Mouse (Mus musculus) midbrain, embryonic 10.5 days (tissue): ENCODE measurements around the gene Rapgef4. TPM values are rescaled to one million over a fixed set of nuclear protein-coding genes. Genes with fewer than 3 reads are reported as not detected.
"Not testable (repeated sequence)": the region's sequence is repeated elsewhere in the genome, so short reads cannot be mapped to it uniquely, and the experiment has no call there.

ENCODE experiments used
- DNase-seq: peaks from one replicate; pipeline ENCODE4 v3.0.0-alpha.2; 2017; ENCODE audit warnings: low spot score
- H3K27ac ChIP-seq: fragments of 300-500 bp; sonication (generic); replicated peaks from 2 replicates; pipeline ENCODE4 v1.5.1; 2016; ENCODE audit warnings: mild to moderate bottlenecking
- H3K27me3 ChIP-seq: fragments of 300-500 bp; sonication (generic); 2 replicates; pipeline ENCODE4 v1.6.1; 2016; ENCODE audit warnings: low read depth, mild to moderate bottlenecking; ENCODE audit not compliant: poor library complexity, severe bottlenecking
- H3K36me3 ChIP-seq: fragments of 300-500 bp; sonication (generic); 2 replicates; pipeline ENCODE4 v1.6.1; 2016; ENCODE audit warnings: mild to moderate bottlenecking, moderate library complexity
- H3K4me1 ChIP-seq: fragments of 300-500 bp; sonication (generic); 2 replicates; pipeline ENCODE4 v1.6.1; 2016
- H3K4me3 ChIP-seq: fragments of 300-500 bp; sonication (generic); 2 replicates; pipeline ENCODE4 v1.5.1; 2016; ENCODE audit warnings: mild to moderate bottlenecking, moderate library complexity
- H3K9me3 ChIP-seq: fragments of 300-500 bp; sonication (generic); replicated peaks from 2 replicates; pipeline ENCODE4 v1.6.1; 2016; ENCODE audit warnings: mild to moderate bottlenecking
- WGBS: fragments of 180-500 bp; shearing (Covaris S2); methylation state at CpG from one replicate; pipeline ENCODE4 v1.1.7; 2016; 5-methylcytosine and 5-hydroxymethylcytosine counted together
- polyA plus RNA-seq: library from polyadenylated mRNA; unstranded; fragments of >200 nt; fragmentation: Nextera tagmentation; extraction: Ambion mirVana; gene quantifications from 2 replicates; pipeline ENCODE4 v1.2.1, GENCODE M21; 2016

The Rapgef4 gene
- polyA plus RNA-seq, 1 experiment from 2014 or later: 2.9 TPM

DNA sequence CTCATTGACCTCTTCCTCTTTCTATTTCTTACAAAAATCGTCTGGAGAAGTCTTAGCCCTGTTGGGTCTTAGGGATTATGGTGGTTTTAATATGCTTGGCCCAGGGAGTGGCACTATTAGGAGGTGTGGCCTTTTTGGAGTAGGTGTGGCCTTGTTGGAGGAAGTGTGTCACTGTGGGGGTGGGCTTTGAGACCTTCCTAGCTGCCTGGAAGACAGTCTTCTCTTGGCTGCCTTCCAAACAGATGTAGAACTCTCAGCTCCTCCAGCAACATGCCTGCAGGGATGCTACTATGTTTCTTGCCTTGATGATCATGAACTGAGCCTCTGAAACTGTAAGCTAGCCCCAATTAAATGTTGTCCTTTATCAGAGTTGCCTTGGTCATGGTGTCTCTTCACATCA lies 92.1 kb downstream of the Rapgef4 start:
- not testable (repeated sequence) for H3K4me1 ChIP-seq, H3K36me3 ChIP-seq, H3K27ac ChIP-seq, H3K27me3 ChIP-seq, H3K9me3 ChIP-seq, H3K4me3 ChIP-seq, DNase-seq
- 63% methylated on average over 1 of the region's 1 CpGs for WGBS

DNA sequence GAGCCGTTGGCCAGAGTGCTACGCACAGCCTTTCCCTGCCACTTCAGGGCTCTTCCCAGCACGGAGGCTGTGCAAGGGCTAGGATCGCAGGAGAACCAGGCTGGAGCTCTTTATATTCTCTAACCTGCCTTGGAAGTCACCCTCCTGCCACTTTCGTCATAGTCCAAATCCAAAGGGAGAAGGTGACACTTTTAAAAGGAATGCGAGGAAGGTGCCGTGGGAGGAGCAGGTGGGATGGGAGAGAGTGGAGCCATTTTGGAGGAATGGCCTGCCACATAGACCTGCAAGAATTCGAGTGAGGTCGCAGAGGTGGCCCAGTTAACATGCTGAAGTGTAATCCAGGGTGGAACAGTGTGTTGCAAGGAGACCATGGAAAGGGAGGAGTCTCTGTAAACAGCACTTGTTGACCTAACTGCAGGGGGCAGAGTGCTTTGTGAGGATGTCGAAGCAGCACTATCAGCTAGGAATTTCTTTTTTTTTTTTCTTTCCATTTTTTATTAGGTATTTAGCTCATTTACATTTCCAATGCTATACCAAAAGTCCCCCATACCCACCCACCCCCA lies 94.0 kb downstream of the Rapgef4 start:
- 82% methylated on average over 10 of the region's 10 CpGs for WGBS

DNA sequence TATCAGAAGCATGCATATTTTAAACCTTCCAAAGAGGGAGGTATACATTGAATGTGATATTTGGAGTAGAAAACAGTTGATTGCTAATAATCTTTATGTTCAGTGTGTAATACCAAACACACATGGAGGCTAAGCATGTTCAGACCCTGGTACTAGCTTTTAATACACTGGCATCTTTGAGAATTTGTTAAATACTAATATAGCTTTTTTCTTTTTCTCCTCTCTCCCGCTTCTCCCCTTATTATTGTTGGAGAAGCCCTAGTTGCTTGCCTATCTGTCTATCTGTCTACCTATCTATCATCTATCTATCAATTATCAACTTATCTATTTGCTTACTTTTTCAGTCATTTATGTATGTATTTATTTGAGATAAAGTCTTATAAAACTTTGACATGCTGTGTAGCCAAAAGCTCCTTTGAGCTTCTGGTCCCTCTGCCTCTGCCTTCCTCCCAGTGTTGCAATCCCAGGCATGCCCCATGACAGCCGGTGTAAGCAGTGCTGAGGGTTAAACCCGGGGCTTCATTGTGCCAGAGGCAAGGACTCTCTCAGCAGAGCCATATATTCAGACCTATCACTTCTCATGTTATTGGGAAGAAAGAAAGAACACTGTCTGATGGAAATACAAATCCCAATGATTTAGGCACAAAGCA lies 96.6 kb downstream of the Rapgef4 start:
- Histone ChIP-seq H3K36me3 (no peaks in the 10 kb centered on the region), H3K27ac (no peak overlapping the region), H3K4me1 (no peaks in the 10 kb centered on the region), H3K27me3 (no peaks in the 10 kb centered on the region), H3K4me3 (no peak overlapping the region), H3K9me3 (no peaks in the 10 kb centered on the region)
- DNase-seq: no peak
- WGBS: 86% methylated on average over 3 of the region's 3 CpGs

More for the DNA sequence above, 94.0 kb downstream of the Rapgef4 start:
- H3K4me3 ChIP-seq: no peak overlapping the region
- H3K27me3 ChIP-seq: no peaks in the 10 kb centered on the region
- no peak for DNase-seq
- H3K4me1 ChIP-seq: no peaks in the 10 kb centered on the region
- H3K36me3 ChIP-seq: no peaks in the 10 kb centered on the region
- H3K27ac ChIP-seq: no peak overlapping the region
- no peaks in the 10 kb centered on the region for H3K9me3 ChIP-seq

DNA sequence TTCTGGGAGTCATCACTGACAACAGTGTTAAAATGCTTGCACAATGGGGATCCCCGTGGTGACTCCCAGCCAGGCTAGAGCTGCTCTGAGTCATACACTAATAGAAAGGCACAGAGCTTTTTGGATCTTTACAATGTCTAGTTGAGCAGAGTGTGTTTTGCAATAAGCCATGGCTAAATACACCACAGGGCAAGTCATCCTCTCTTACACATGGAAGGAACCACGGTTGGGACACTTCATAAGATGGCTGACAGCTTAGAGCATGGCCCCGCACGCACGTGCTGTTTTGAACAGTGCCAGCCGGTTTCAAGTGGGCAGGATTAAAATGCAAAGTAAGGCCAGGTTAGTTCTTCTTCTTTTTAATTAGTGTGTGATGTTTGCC lies 97.1 kb downstream of the Rapgef4 start:
- Histone ChIP-seq H3K4me1 (no peaks in the 10 kb centered on the region), H3K36me3 (no peaks in the 10 kb centered on the region), H3K27me3 (no peaks in the 10 kb centered on the region), H3K9me3 (no peaks in the 10 kb centered on the region), H3K4me3 (no peak overlapping the region), H3K27ac (no peak overlapping the region)
- no peak for DNase-seq
- WGBS: 87% methylated on average over 6 of the region's 6 CpGs

DNA sequence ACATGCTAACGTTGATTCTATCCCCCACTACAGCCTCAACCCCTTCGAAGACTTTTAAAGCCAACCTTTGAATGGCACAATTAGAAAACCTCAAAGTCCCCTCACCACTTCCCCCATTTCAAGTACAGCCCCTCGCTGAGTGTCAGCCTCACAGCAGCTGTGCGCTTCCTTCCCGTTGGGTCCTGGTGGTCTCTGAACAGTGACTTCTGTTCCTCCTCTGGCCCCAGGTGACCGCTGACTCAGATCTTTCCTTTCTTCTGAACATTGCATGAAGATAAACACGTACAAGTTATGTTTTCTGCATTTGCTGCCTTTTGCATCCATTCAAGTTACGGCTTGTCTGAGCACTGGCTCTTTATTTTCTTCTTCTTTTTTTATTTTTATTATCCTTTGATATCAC lies 98.1 kb downstream of the Rapgef4 start:
- Histone ChIP-seq H3K36me3 (no peaks in the 10 kb centered on the region), H3K4me1 (no peaks in the 10 kb centered on the region), H3K4me3 (no peak overlapping the region), H3K9me3 (no peaks in the 10 kb centered on the region), H3K27ac (no peak overlapping the region), H3K27me3 (no peaks in the 10 kb centered on the region)
- WGBS: 86% methylated on average over 8 of the region's 8 CpGs
- no peak for DNase-seq

DNA sequence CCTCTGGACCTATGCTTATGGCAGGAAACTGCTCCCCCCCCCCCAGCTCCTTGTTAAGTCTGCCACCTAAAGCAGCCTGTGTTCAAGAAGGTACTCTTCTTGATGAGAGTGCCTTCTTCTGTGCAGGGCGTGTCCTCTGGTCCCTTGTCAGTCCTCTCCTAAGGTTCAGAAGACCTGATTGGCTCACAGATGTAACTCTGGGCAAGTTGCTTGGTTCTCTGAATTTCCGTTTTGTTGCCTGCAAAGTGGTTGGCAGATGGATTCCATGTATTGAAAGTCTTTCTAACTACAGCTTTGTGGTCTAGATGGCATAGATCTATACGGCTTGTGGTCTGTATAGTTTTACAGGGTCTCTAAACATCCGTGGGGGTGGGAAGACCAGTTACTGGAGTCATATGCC lies 101.8 kb downstream of the Rapgef4 start:
- 83% methylated on average over 4 of the region's 4 CpGs for WGBS
- no peaks in the 10 kb centered on the region for H3K27me3 ChIP-seq
- no peaks in the 10 kb centered on the region; the same call in 1 of the 2 replicates for H3K4me1 ChIP-seq
- DNase-seq: no peak
- H3K36me3 ChIP-seq: no peaks in the 10 kb centered on the region
- no peak overlapping the region for H3K27ac ChIP-seq
- no peaks in the 10 kb centered on the region for H3K9me3 ChIP-seq
- no peak overlapping the region for H3K4me3 ChIP-seq

DNA sequence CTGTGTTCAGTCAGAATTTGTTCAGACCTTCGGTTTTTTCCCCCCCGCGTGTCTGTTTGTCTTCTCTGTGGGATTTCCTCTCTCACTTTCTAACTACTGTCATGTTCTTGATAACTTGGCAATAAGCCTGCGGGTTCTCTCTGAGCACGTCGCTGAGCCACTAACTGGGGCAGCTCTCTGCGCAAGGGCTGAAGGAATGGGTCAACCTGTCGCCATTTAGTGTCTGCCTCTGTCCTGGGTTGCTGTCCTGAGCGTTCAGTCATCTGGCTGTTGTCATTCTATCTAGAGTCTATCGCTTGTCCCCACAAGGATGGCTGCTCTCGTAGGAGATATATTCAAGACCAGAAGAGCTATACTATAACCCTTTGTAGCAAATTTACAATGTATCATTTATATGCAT lies 107.8 kb downstream of the Rapgef4 start:
- no peak for DNase-seq
- Histone ChIP-seq H3K9me3 (no peaks in the 10 kb centered on the region), H3K27ac (no peak overlapping the region), H3K27me3 (no peaks in the 10 kb centered on the region), H3K36me3 (no peaks in the 10 kb centered on the region), H3K4me1 (peaks cover 7% of the 10 kb centered on the region), H3K4me3 (no peak overlapping the region)
- WGBS: 91% methylated on average over 11 of the region's 11 CpGs

DNA sequence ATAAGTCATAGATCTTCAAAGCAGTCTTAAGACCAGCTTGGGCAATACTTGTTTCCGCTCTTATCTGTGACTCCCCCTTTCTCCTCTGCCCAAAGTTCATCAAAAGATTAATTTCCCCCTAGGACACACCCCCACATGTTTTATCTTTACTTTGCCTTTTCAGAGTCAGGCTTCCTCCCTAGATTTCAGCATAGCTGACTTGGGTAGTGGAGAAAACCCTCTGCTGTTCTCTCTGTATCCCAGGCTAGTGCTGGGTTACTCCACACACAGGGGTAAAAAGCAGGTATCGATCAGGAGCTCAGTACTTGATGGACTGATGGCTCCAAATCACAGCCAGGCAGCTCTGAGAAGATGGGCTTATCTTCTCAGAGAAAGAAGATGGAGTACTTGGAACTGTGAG lies 109.0 kb downstream of the Rapgef4 start:
- WGBS: 91% methylated on average over 2 of the region's 2 CpGs

DNA sequence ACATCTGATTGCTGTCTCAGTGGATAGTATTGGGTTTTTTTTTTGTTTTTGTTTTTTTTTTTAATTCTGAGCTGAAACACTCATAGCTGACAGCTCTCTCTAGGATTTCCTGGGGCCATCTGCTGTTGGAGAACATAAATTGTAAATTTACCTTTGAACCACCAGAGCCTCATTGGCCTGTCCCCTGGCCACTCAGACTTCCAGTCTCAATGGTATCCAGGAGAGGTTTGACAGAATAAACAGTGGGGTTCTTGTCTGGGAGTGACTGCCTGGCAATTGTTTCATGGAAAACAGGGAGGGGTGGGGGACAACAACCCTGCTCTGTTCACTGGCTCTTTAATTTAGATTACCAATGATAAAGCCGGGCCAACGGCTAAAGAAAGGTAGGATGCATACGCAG lies 111.0 kb downstream of the Rapgef4 start:
- Histone ChIP-seq H3K36me3 (no peaks in the 10 kb centered on the region), H3K27me3 (no peaks in the 10 kb centered on the region), H3K4me3 (no peak overlapping the region), H3K27ac (no peak overlapping the region), H3K9me3 (no peaks in the 10 kb centered on the region), H3K4me1 (peaks cover 7% of the 10 kb centered on the region)
- no peak for DNase-seq
- WGBS: 80% methylated on average over 3 of the region's 3 CpGs

More for the DNA sequence above, 109.0 kb downstream of the Rapgef4 start:
- Histone ChIP-seq H3K4me3 (no peak overlapping the region), H3K9me3 (no peaks in the 10 kb centered on the region), H3K36me3 (no peaks in the 10 kb centered on the region), H3K27me3 (no peaks in the 10 kb centered on the region), H3K4me1 (peaks cover 7% of the 10 kb centered on the region), H3K27ac (no peak overlapping the region)
- no peak for DNase-seq

DNA sequence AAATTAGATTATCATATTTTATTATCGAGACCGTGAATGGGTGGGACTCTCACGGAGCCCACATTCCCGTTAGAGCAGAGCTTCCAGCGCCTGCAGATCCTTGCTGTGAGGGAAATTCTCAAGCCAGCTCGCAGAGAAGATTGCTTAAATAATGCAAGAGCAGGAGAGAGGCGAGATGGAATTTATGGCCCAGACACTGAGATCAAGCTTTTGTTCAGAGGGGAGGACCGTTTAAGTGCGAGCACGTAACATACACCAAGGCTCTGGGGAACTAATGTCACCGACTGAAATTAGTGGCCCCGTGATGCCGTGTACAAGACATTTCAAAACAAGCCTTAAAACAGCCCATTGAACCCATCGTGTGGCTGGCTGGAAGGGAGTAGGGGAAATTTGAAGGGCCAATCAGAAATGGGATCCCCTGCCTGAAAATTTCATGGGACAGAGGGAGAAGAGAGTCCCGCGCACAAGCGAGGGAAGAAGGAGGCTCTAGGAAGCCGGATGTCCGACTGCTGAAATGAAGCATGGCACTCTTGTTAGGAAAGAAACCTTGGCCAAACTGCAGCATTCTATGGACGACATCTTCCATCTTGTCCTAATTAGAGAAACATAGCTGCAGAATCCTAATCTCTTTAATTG lies 112.5 kb downstream of the Rapgef4 start:
- H3K9me3 ChIP-seq: no peaks in the 10 kb centered on the region
- H3K4me1 ChIP-seq: peaks cover 7% of the 10 kb centered on the region
- no peaks in the 10 kb centered on the region for H3K36me3 ChIP-seq
- 86% methylated on average over 20 of the region's 20 CpGs for WGBS
- no peak overlapping the region for H3K4me3 ChIP-seq
- H3K27ac ChIP-seq: no peak overlapping the region
- DNase-seq: no peak
- H3K27me3 ChIP-seq: no peaks in the 10 kb centered on the region

DNA sequence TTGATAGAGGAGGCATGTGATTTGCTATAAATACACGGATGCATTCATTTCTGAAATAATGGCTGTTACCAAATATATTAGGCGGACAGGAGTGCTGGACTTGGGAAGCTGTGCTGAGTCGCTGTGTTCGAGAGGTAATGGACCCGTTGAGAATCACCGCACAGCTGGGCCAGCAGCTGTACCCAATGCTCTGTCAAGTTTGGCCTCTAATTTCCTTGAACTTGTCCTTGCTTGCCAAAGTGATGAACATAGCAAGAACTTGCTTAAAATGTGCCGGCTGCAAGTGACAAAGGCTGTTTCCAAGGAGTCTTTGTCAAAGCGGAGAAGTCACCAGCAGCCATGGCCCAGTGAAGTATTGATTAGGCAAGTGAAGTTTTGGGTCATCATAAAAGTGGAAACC lies 113.0 kb downstream of the Rapgef4 start:
- Histone ChIP-seq H3K36me3 (no peaks in the 10 kb centered on the region), H3K9me3 (no peaks in the 10 kb centered on the region), H3K27me3 (no peaks in the 10 kb centered on the region), H3K4me1 (peaks cover 7% of the 10 kb centered on the region), H3K27ac (no peak overlapping the region), H3K4me3 (no peak overlapping the region)
- no peak for DNase-seq
- 94% methylated on average over 8 of the region's 8 CpGs for WGBS

DNA sequence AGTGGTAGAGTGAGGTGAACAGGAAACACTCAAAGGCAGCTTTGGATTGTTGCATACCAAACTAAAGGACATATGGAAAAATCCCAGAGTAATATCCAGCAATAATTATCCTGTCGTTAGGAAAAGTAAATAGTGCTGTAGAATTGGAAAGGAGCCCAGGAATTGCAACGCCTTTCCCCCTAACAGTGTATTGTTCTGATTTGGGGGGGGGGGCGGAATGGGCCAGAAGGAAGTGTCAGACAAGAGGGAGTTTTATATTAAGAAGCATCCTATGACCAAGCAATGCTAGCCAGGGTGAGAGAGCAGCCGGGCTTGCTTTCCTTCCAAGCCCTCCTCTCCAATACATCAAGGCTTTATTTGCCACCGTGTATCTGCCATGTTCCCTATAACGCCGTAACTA lies 113.4 kb downstream of the Rapgef4 start:
- Histone ChIP-seq H3K36me3 (no peaks in the 10 kb centered on the region), H3K27ac (no peak overlapping the region), H3K27me3 (no peaks in the 10 kb centered on the region), H3K4me3 (no peak overlapping the region), H3K9me3 (no peaks in the 10 kb centered on the region), H3K4me1 (peaks cover 7% of the 10 kb centered on the region)
- DNase-seq: no peak
- 91% methylated on average over 7 of the region's 7 CpGs for WGBS

DNA sequence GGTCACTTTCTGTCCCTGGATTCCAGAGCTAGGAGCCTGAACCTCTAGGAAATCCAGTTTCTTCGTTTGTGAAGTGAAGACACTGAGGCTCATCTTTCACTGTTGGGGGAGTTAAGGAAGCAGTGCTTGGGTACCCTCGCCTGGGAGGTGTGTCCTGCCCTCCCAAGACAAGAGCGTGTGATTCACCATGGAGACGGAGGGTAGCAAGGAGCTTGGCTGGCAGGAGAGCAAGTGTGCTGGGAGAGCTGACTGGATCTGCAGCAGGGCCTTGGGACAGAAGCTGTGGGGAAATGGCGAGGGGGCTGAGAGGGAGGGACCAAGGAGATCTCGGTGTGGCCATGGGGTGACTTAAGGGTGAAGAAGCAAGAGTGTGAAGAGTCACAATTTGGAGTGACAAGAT lies 114.0 kb downstream of the Rapgef4 start:
- Histone ChIP-seq H3K36me3 (no peaks in the 10 kb centered on the region), H3K4me3 (no peak overlapping the region), H3K27me3 (no peaks in the 10 kb centered on the region), H3K4me1 (peaks cover 7% of the 10 kb centered on the region), H3K27ac (no peak overlapping the region), H3K9me3 (no peaks in the 10 kb centered on the region)
- 65% methylated on average over 6 of the region's 6 CpGs for WGBS
- no peak for DNase-seq
